Mouse (Mus musculus) CH12.LX (cell line): ENCODE measurements around the gene 9530077C05Rik. TPM values are rescaled to one million over a fixed set of nuclear protein-coding genes. Genes with fewer than 3 reads are reported as not detected.

Experiments used
- DNase-seq: peaks from one replicate; pipeline ENCODE4 v3.0.0-alpha.2; 2013; ENCODE audit errors: extremely low read depth
- H3K27ac ChIP-seq: 2 replicates; pipeline ENCODE4 v1.5.1; 2012; ENCODE audit warnings: low read depth, mild to moderate bottlenecking, control low read depth, moderate library complexity; ENCODE audit not compliant: insufficient read depth
- H3K27me3 ChIP-seq: replicated peaks from 2 replicates; pipeline ENCODE3; 2012; ENCODE audit warnings: inconsistent platforms
- H3K36me3 ChIP-seq, 2 experiments: replicated peaks in 1 of 2; 2 replicates each; pipeline versions ENCODE3 to v1.6.1; 2012; ENCODE audit warnings: inconsistent platforms in 1 of 2, low read length in 1 of 2, mild to moderate bottlenecking in 1 of 2, mixed read lengths in 1 of 2, moderate library complexity in 1 of 2; ENCODE audit not compliant: control insufficient read depth in 1 of 2, insufficient read depth in 1 of 2
- H3K4me1 ChIP-seq, 2 experiments: 2 replicates each; pipeline ENCODE4 v1.6.1; 2012; ENCODE audit warnings: inconsistent platforms in 1 of 2, moderate library complexity in 1 of 2; ENCODE audit not compliant: insufficient read depth in 2 of 2, control insufficient read depth in 1 of 2
- H3K4me2 ChIP-seq: 2 replicates; pipeline ENCODE4 v1.6.1; 2012; ENCODE audit warnings: low read depth, mild to moderate bottlenecking, control low read depth; ENCODE audit not compliant: poor library complexity, insufficient read depth, severe bottlenecking
- H3K4me3 ChIP-seq, 3 experiments: fragments of 150-350 bp in 1 of 3; sonication (generic) in 1 of 3; replicated peaks in 1 of 3; 2 replicates each; pipeline versions ENCODE3 to v1.5.1; 2011 to 2012; ENCODE audit warnings: low read depth in 2 of 3, low read length in 2 of 3, mild to moderate bottlenecking in 2 of 3, moderate library complexity in 2 of 3, control low read depth in 1 of 3, improper control_type of control experiment in 1 of 3, inconsistent platforms in 1 of 3, mixed read lengths in 1 of 3; ENCODE audit not compliant: poor library complexity in 1 of 3
- H3K79me2 ChIP-seq: replicated peaks from 2 replicates; pipeline ENCODE4 v1.6.1; 2012; ENCODE audit warnings: mild to moderate bottlenecking, moderate library complexity; ENCODE audit not compliant: control insufficient read depth, poor library complexity, insufficient read depth, severe bottlenecking; ENCODE audit errors: extremely low read depth
- H3K9ac ChIP-seq: 2 replicates; pipeline ENCODE4 v1.6.1; 2012; ENCODE audit warnings: low read depth, mild to moderate bottlenecking, control low read depth, moderate library complexity; ENCODE audit not compliant: insufficient read depth
- H3K9me3 ChIP-seq: replicated peaks from 2 replicates; pipeline ENCODE3; 2012; ENCODE audit warnings: low read length, inconsistent platforms, mixed read lengths
- CHD1 ChIP-seq: IDR thresholded peaks from 2 replicates; pipeline ENCODE4 v1.6.1; 2012; ENCODE audit warnings: low read depth, low read length, improper control_type of control experiment, inconsistent platforms
- ELF1 ChIP-seq: IDR thresholded peaks from 2 replicates; pipeline ENCODE4 v1.6.1; 2014; ENCODE audit warnings: low read depth, mild to moderate bottlenecking, inconsistent platforms, low read length, improper control_type of control experiment
- JUND ChIP-seq: conservative IDR thresholded peaks from 2 replicates; pipeline ENCODE4 v1.6.1; 2011; ENCODE audit warnings: low read depth, low read length, improper control_type of control experiment
- MEF2A ChIP-seq: IDR thresholded peaks from 2 replicates; pipeline ENCODE4 v1.6.1; 2014; ENCODE audit warnings: low read depth, mild to moderate bottlenecking, inconsistent platforms, low read length, improper control_type of control experiment, borderline replicate concordance
- MYC ChIP-seq: IDR thresholded peaks from 2 replicates; pipeline ENCODE4 v1.6.1; 2011; ENCODE audit warnings: low read depth, mild to moderate bottlenecking, improper control_type of control experiment, low read length
- PAX5 ChIP-seq: IDR thresholded peaks from 2 replicates; pipeline ENCODE4 v1.6.1; 2012; ENCODE audit warnings: low read length, inconsistent platforms, mixed read lengths
- POLR2A ChIP-seq: IDR thresholded peaks from 2 replicates; pipeline ENCODE4 v1.6.1; 2011; ENCODE audit warnings: low read depth, mild to moderate bottlenecking, improper control_type of control experiment, low read length
- POLR2AphosphoS2 ChIP-seq: IDR thresholded peaks from 2 replicates; pipeline ENCODE4 v1.6.1; 2011; ENCODE audit warnings: low read depth, low read length, improper control_type of control experiment
- SIN3A ChIP-seq: IDR thresholded peaks from 2 replicates; pipeline ENCODE4 v1.6.1; 2012; ENCODE audit warnings: low read length, improper control_type of control experiment, inconsistent platforms
- ZC3H11A ChIP-seq: IDR thresholded peaks from 2 replicates; pipeline ENCODE4 v1.6.1; 2012; ENCODE audit warnings: low read depth, mild to moderate bottlenecking, inconsistent platforms, low read length, improper control_type of control experiment
- ZKSCAN1 ChIP-seq: IDR thresholded peaks from 2 replicates; pipeline ENCODE4 v1.6.1; 2012; ENCODE audit warnings: low read depth, inconsistent platforms, low read length, improper control_type of control experiment, borderline replicate concordance
- dilution Hi-C: fragments of 300-500 bp; cut with MboI; formaldehyde crosslinking; loops from 2 replicates; pipeline ENCODE4 v1.14.3; 2020; ENCODE audit warnings: low sequenced_read_pairs; ENCODE audit not compliant: extremely low pct_unique_long_range_greater_than_20kb, extremely low pct_ligation_motif_present
- in situ Hi-C: fragments of 300-500 bp; cut with MboI; formaldehyde crosslinking; loops from 3 replicates; pipeline ENCODE4 v1.14.3; 2019; ENCODE audit warnings: low sequenced_read_pairs, low pct_ligation_motif_present, low pct_unique_long_range_greater_than_20kb, mixed read lengths
- polyA plus RNA-seq: library from polyadenylated mRNA; unstranded; fragments of >175 nt; gene quantifications from 2 replicates; pipeline ENCODE4 v1.2.1, GENCODE M21; 2012; ENCODE audit warnings: low read depth; ENCODE audit not compliant: insufficient read length
- total RNA-seq, 2 experiments: library from RNA; depleted of rRNA; stranded (reverse); fragments of 300-350 nt in 1 of 2; fragments of >200 nt in 1 of 2; gene quantifications; 2 replicates each; pipeline ENCODE4 v1.2.3; 2012 to 2014

Gene 9530077C05Rik
- total and polyA plus RNA-seq, 3 experiments: 0.71 to 1.4 (median 0.93) TPM

GRCm38 (mm10) chr9:22430315-22430840, 19.1 kb downstream of the 9530077C05Rik start:
- Histone ChIP-seq H3K27me3 (no peaks in the 10 kb centered on the region), H3K79me2 (no peaks in the 10 kb centered on the region), H3K9ac (0 out of 2 replicates have a peak overlapping the region, but pooled peaks have one; percentile 0), H3K27ac (no peak overlapping the region), H3K4me1 (peaks cover 0 to 23% of the 10 kb centered on the region in 2 experiments; a peak in 2 of 4 replicates), H3K4me3 (peak overlapping the region in 1 of 3 experiments; percentile 5), H3K36me3 (no peaks in the 10 kb centered on the region), H3K4me2 (peak overlapping the region; percentile 59; the same call in 1 of the 2 replicates), H3K9me3 (no peaks in the 10 kb centered on the region)
- TF ChIP-seq SIN3A (0 out of 2 replicates have a peak, but pooled peaks have one; percentile 37), MYC (no peak)
- dilution Hi-C loops (no loop called here), in situ Hi-C loops (no loop called here)
- peak; percentile 34 for DNase-seq

GRCm38 (mm10) chr9:22433221-22433620, 21.9 kb downstream of the 9530077C05Rik start:
- Histone ChIP-seq H3K27me3 (no peaks in the 10 kb centered on the region), H3K9me3 (no peaks in the 10 kb centered on the region), H3K27ac (no peak overlapping the region), H3K4me3 (no peak overlapping the region), H3K36me3 (no peaks in the 10 kb centered on the region), H3K4me1 (peaks cover 0 to 23% of the 10 kb centered on the region in 2 experiments; a peak in 2 of 4 replicates), H3K79me2 (no peaks in the 10 kb centered on the region), H3K4me2 (no peak overlapping the region), H3K9ac (no peak overlapping the region)
- in situ Hi-C loops: no loop called here
- DNase-seq: no peak
- TF ChIP-seq JUND (no peak), SIN3A (no peak), PAX5 (no peak), MEF2A (no peak), CHD1 (no peak), ZKSCAN1 (no peak)
- dilution Hi-C loops: no loop called here

- no peak for DNase-seq
- dilution Hi-C loops: no loop called here
- H3K27me3 ChIP-seq: no peaks in the 10 kb centered on the region
- H3K79me2 ChIP-seq: no peaks in the 10 kb centered on the region
- no peak overlapping the region for H3K4me3 ChIP-seq
- H3K4me2 ChIP-seq: no peak overlapping the region
- no peak for TF ChIP-seq MEF2A
- no peak for TF ChIP-seq ELF1
- no peak for TF ChIP-seq POLR2A
- no peak for TF ChIP-seq ZC3H11A
- TF ChIP-seq POLR2AphosphoS2: no peak
- no peak for TF ChIP-seq SIN3A
- in situ Hi-C loops: no loop called here
- no peak overlapping the region for H3K27ac ChIP-seq
- H3K9me3 ChIP-seq: no peaks in the 10 kb centered on the region
- H3K9ac ChIP-seq: no peak overlapping the region
- no peaks in the 10 kb centered on the region for H3K36me3 ChIP-seq
- H3K4me1 ChIP-seq: peaks cover 0 to 17% of the 10 kb centered on the region in 2 experiments; a peak in 2 of 4 replicates
These were observed 22.8 kb downstream of the 9530077C05Rik start for GRCm38 (mm10) chr9:22434101-22434500.
